Mouse (Mus musculus) myocyte (in vitro differentiated cells): Measurements from ENCODE around the gene Map2k5.

Experiments
- CEBPB ChIP-seq: IDR thresholded peaks from 2 replicates; pipeline ENCODE4 v1.6.1; 2011; ENCODE audit warnings: mild to moderate bottlenecking, moderate library complexity; ENCODE audit not compliant: poor library complexity, insufficient read depth, severe bottlenecking
- MAX ChIP-seq: IDR thresholded peaks from one replicate; pipeline ENCODE4 v1.6.1; 2011; ENCODE audit warnings: low read depth, mild to moderate bottlenecking, control low read depth
- MYOD1 ChIP-seq, 3 experiments: IDR thresholded peaks; one replicate each; pipeline ENCODE4 v1.6.1; 2011; ENCODE audit warnings: control low read depth in 2 of 3, low read depth in 2 of 3, mild to moderate bottlenecking in 2 of 3, moderate library complexity in 1 of 3; ENCODE audit not compliant: insufficient read length in 2 of 3, control insufficient read depth in 1 of 3
- MYOG ChIP-seq, 3 experiments: IDR thresholded peaks; one replicate each; pipeline ENCODE4 v1.6.1; 2011; ENCODE audit warnings: control low read depth in 2 of 3, low read depth in 2 of 3, mild to moderate bottlenecking in 2 of 3; ENCODE audit not compliant: insufficient read length in 2 of 3, control insufficient read depth in 1 of 3, insufficient read depth in 1 of 3
- POLR2A ChIP-seq: IDR thresholded peaks from one replicate; pipeline ENCODE4 v1.6.1; 2011; ENCODE audit warnings: low read depth, mild to moderate bottlenecking, control low read depth, moderate library complexity; ENCODE audit not compliant: insufficient read length
- TCF12 ChIP-seq: IDR thresholded peaks from one replicate; pipeline ENCODE4 v1.6.1; 2011; ENCODE audit warnings: mild to moderate bottlenecking, control low read depth; ENCODE audit not compliant: poor library complexity, insufficient read depth, severe bottlenecking
- TCF3 ChIP-seq: IDR thresholded peaks from one replicate; pipeline ENCODE4 v1.6.1; 2011; ENCODE audit warnings: low read depth, control low read depth; ENCODE audit not compliant: insufficient read length
- USF1 ChIP-seq: IDR thresholded peaks from one replicate; pipeline ENCODE4 v1.6.1; 2011; ENCODE audit warnings: low read depth, mild to moderate bottlenecking, control low read depth, moderate library complexity

DNA sequence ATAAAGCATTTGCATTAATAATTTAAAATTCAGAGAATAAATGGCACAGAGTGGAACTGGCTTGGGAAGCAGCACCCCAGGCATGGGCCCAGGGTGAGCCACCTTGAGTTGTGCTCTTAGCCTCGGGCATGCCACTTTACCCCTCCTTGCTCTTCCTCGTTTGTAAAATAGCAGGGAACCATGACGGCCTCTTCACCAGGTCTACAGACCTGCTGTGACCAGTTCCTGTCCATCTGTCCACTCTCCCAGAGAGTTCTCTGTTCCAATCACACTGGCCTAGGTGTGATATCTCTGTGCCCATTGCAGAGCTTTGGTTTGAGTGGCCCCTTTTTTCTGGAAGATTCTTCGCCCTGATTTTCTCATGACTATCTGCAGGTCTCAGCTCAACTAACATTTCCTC is 63.6 kb downstream of the Map2k5 start:
- no peak for TF ChIP-seq POLR2A
- TF ChIP-seq MAX: no peak
- TF ChIP-seq MYOD1 (IDR thresholded peaks at IDR 0.05; ENCODE audit: control insufficient read depth in 1 of 3, insufficient read length in 2 of 3, low read depth in 2 of 3): no peak
- TF ChIP-seq TCF3: no peak
- no peak for TF ChIP-seq TCF12
- TF ChIP-seq CEBPB: no peak
- no peak for TF ChIP-seq USF1
- no peak for TF ChIP-seq MYOG (IDR thresholded peaks at IDR 0.05; ENCODE audit: control insufficient read depth in 1 of 3, insufficient read depth in 1 of 3, insufficient read length in 2 of 3, low read depth in 2 of 3)
